Mouse (Mus musculus) hindlimb bud, embryonic 11.5 days (tissue): Measurements from ENCODE around the gene Prc1.
A peak's percentile ranks its signal among the peaks of the same experiment; 100 is the strongest.
"Not testable (repeated sequence)": the region's sequence is repeated elsewhere in the genome, so short reads cannot be mapped to it uniquely, and the experiment has no call there.

Experiments
- DNase-seq: peaks from one replicate; pipeline ENCODE4 v3.0.0-alpha.2; 2012; ENCODE audit warnings: low read depth, low spot score; ENCODE audit errors: extremely low spot score

Prc1 gene

DNA sequence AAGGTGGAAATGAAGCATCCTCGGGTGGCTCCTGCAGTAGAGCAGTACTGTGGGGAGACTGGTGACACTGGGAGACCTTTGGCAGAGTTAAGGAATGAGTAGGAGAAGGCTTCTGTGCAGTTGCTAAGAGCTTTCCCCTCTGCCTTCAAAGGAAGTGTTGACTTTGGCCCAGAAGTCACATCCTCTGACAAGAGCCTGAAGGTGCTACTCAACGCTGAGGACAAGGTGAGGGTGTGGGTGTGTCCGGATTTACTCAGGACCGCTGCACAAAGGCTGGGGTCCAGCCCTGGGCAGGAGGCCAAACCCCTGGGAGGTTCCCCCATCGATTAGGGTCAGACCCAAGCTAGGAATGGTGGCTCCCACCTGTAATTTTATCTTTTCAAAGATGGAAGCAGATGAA lies 9.9 kb upstream of the Prc1 start:
- DNase-seq, result no peak

DNA sequence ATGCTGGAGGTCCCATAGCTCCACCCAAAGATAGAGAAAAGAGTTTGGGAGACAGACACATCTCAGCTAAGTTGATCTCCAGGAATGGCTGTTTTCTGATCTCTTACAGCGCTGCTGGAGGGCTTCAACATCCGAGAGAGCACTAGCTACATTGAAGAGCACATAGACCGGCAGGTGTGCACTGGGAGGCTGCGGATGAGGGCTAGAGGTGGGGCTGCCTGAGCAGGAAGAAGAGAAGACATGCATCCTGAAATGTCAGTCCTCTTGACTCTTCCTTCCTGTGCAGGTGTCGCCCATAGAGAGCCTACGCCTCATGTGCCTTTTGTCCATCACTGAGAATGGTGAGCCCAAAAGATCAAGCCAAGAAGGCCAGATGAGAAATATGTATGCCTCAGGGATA lies 8.5 kb upstream of the Prc1 start:
- DNase-seq, result no peak

DNA sequence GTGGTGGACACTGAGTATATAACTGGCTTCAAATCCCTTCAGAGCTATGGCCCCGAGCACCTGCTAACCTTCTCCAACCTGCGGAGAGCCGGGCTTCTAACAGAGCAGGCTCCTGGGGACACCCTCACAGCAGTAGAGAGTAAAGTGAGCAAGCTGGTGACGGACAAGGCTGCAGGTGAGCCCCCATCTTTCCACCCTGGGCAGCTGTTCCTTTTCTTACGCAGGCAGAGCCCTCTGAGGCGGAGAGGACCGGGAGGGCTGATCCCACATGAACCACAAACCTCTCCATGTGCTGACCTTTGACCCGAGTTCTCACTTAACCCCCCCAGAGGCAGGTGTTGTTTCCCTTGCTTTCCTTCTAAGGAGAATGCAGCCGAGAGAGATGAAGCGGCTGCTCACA lies 6.5 kb upstream of the Prc1 start:
- no peak for DNase-seq

DNA sequence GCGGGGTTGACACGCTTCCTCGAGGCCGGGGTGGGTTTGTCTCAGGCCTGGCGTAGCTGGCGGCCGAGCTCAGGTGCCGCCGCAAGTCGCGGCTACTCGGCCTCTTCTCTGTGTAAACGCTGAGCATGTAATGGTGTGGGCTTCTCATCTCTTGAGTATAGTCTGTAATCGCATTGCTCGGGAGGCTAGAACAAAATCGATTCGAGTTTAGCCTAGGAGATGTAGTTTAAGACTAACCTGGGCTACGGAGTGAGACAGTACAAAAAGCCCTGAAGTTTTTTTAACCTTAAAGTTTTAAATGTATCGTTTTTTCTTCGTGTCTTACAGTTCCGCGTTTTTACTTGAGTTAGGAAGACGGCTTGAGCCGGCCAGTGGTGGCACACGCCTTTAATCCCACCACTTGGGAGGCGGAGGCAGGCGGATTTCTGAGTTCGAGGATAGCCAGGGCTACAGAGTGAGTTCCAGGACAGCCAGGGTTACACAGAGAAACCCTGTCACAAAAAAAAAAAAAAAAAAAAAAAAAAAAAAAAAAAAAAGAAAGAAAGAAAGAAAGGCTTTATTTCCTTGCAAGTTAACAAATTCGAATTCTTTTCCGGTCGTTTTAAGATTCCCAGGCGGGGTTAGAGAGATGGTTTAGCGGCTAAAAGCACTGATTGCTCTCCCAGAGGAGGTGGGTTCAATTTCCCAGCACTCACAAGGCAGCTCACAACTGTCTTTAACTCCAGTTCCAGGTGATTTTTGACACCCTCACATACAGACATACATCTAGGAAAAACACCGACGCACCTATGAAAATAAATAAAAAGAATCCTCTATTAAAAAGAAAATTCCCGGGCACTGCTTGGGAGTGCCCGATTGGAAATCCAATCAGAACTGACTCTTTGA lies 756 bp downstream of the Prc1 start:
- DNase-seq, result peak; percentile 26

DNA sequence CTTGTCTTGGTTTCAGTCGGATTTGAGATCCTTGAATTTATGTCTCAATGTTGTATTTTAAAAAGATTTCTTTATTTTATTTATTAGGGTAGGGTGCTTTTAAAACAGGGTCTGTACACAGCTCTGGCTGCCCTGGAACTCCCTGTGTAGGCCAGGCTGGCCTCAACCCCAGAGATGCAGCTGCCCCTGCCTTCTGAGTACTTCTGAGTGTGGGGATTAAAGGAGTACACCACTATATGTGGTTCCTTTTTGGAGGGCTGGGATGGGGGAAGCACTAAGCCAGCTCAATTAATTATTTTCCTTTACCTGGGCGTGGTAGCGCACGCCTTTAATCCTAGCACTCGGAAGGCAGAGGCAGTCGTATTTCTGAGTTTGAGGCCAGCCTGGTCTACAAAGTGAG lies 2.2 kb downstream of the Prc1 start:
- DNase-seq, result no peak

DNA sequence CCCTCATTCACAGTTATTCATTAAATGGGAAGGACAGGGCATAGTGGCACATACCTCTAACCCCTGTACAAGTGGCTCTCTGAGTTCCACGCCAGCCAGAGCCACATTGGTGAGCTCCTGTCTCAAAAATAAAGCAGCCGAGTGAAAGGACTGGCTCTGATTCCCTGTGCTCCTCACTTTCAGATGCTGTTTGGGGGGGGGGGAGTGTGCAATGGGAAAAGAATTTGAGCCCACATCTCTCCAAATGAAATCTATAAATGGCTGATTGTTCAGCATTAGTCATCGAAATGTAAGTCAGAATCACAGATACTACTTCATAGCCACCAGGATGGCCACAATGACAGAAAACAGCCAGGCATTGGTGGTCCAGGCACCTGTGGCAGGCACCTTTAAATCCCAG lies 2.8 kb downstream of the Prc1 start:
- no peak for DNase-seq

DNA sequence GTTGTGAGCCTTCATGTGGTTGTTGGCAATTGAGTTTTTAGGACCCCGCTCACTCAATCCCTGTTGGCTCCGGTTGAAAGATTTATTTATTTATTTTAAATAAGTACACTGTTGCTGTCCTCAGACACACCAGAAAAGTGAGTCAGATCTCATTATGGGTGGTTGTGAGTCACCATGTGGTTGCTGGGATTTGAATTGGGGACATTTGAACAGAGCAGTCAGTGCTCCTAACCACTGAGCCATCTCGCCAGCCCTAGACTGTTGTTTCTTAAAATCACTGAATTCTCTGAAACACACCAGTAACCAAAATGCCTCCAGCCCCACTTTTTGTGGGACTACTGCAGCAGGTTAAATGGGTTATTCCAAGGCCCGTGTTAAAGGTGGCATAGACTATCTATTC lies 4.5 kb downstream of the Prc1 start:
- no peak for DNase-seq

DNA sequence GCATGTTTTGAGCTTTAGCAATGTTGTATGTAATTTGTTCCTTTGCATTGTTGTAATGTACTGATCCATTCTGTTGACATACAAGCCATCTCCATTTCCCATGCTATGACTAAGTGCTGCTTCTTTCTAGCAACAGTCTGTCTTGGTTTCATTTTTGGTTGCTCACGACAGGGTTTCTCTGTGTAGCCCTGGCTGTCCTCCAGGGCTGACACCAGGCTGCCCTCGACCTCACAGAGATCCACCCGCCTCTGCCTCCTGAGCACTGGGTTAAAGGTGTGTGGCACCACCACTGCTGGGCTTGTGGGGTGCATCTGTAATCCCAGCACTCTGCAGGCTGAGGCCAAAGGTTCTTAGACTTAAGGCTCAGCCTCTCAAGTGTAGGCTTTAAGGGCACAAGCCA lies 5.3 kb downstream of the Prc1 start:
- no peak for DNase-seq

DNA sequence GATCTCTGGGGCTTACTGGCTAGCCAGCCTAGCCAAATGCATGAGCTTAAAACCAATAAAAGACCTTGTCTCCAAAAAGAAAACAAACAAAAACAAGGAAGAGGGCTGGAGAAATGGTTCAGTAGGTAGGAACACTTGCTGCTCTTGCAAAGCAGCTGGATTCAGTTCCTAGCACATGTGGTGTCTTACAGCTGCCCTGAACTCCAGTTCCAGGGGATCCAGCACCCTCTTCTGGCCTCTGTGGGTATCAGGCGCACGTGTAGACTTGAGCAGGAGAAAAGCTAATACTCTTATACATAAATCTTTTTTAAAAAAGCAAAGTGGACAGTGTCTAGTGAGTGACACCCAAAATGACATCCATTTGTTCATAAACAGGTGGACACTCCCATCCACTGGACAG lies 7.3 kb downstream of the Prc1 start:
- DNase-seq, result no peak

DNA sequence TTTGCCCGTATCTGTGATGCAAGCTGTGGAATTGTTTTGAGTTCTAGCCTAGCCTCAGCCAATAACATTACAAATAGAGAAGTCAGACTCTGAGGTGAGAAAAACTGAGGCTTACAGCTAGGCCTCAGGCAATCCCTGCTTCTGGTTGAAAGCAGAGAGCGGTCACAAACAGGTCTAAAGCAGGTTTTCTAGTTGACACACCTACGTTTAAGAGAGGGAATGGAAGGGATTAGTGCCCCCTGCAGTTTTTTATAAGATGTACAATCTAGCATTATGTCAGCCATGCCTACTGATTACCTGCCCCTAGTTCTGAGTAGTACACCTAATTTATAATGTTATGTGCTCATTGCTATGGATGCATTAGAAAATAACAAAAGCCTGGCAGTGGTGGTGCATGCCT lies 13.5 kb downstream of the Prc1 start:
- DNase-seq, result no peak

DNA sequence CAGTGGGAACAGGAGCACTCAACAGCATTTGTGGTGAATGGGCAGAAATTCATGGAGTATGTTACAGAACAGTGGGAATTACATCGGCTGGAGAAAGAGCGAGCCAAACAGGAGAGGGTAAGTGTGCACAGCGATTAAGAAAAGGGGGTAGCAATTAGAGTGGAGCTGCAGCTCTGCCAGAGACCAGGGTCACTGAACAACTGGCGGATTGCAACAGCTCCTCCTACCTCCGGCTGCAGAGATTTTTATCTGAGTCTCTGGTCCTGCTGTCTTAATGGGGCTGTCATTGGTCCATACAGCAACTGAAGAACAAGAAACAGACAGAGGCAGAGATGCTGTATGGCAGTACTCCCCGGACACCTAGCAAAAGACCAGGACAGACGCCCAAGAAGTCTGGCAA lies 16.5 kb downstream of the Prc1 start:
- DNase-seq, result no peak

DNA sequence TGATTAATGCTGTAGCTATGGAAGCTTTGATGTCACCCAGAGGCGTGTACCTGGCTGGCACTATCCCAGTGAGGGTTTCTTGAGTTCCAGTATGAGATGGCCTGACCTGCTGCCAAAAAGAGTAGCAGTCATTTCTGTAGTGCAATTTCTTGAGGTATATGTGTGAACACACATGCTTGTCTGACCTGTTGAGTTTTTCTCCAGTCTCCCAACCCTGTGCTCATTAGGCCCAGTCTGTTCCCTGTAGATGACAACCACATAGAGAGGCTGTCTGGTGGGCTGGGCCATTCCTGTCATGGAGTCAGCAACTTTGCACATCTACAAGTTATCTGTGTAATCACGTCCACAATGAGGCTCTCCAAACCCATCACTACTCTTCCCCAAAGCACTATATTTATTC lies 21.5 kb downstream of the Prc1 start:
- DNase-seq, result no peak

DNA sequence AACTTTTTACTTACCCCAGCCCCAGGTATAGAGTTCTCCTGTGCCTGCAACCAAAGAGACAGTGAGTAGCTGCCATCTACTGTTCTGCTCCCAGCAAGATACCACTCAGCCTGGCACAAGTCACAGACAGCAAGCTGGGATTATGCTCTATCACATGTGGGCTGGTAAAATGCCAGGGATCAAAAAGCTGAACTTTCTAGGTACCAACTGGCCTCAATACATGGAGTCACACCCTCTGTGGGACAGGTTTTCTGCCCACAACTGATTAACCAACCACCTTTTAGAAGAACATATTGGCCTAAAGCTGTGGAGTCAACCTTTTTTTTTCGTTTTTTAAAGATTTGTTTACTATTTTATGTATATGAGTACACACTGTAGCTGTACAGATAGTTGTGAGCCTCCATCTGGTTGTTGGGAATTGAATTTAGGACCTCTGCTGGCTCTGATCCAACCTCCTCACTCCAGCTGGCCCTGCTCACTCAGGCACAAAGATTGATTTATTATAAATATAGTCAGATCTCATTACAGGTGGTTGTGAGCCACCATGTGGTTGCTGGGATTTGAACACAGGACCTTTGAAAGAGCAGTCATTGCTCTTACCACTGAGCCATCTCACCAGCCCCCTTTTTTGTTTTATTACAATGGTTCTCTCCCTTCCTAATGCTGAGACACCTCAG lies 23.3 kb downstream of the Prc1 start:
- DNase-seq, result no peak

DNA sequence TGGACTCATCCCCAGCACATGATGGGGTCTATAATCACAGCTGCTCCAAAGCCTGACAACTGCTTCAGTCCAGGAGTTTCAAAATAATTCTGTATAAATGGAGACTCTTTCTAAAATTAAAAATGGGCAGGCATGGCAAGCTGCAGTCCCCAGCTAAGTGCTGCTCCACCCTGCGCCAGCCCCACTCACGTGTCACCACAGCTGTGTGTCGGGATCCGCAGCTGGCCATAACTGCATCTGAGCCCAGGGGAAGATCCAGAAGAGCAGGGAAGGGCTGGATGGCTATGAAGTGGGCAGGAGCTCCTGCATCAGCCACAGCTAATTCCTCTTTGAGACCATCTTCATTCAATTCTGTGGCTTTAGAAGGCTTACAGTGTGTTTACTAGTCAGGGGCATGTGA lies 24.4 kb downstream of the Prc1 start:
- DNase-seq, result no peak

DNA sequence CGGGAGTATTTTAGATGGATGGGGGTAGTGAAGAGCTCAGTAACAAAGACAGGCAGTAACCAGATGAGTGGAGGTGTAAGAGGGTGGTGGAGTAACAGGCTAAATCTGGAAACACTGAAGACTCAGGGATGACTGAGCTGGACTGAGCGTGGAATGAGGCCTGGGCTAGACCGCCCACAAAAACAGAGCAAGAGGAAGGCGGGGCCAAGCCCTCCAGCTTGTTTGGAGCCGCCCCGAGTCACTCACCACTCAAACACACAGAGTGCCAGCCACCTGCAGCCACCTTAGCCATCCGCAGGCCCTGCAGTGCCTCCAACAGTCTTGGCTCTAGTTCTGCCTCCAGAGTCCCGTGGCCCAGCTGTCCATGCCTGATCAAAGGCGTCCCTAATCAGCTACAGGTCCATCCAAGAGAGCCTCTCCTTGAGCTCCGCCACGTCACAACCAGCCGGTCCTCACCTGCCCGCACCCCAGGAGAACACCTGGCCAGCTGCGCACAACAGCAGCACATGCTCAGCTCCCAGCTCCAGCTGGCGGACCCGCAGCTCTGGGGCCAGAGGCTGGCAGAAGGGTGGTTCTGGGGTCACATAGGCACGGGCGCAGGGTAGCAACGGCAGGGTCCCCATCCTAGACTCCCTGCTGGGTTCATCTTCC lies 25.7 kb downstream of the Prc1 start:
- DNase-seq, result no peak

DNA sequence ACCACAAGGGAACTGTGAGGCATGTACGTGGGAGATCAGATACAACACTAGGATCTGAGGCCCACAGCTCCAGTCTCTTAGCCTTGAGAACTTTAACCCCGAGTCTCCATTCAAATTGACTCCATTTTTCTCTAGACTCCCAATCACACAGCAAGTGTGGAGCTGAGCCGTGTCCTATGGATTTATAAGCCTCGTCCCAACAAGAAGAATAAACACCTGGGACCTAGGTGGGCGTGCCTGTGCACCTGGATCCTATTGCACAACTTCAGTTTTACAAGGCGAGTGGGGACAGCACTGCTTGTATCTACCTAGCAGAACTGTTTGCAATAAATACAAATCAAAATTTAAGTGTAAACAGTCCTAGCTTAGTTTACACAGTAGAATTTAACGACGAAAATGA lies 29.1 kb downstream of the Prc1 start:
- DNase-seq, result no peak

DNA sequence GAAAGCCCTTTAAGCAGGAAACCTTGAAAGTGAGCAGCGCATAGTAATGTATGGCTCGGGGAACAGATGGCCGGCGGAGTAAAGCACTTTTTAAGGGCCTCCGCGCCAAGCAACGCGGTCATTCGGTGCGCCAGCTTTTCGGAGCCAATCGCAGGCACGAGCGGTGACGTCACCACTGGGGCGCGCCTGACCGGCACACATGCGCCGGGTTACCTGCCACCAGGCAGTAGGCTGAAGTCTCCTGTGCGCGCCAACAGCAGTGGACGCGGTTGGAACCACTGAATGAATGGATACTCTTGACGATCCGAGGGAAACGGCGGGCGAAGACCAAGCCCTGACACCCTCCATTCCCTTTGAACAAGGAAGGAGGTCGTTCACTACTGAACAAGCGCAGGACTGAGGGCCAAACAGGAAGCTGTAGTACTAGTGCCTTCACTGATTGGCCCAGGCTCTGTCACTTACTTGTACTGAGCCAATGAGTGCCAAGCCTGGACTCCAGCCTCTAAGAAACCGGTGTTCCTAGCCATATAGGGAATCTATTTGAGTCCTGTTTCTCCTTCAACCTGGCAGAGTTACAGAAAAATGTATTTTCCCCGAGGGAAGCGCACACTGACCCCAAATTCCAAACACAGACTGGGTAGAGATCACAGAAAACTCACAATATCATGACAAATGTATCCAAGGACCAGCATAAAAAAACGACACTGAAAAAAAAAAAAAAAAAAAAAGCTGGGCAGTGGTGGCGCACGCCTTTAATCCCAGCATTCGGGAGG lies 30.0 kb downstream of the Prc1 start, which contains the start of gene Rccd1:
Gene Rccd1, minus strand, starts transcription at position 412 of the 773 bp plus-strand sequence.
- peak; percentile 87 for DNase-seq

DNA sequence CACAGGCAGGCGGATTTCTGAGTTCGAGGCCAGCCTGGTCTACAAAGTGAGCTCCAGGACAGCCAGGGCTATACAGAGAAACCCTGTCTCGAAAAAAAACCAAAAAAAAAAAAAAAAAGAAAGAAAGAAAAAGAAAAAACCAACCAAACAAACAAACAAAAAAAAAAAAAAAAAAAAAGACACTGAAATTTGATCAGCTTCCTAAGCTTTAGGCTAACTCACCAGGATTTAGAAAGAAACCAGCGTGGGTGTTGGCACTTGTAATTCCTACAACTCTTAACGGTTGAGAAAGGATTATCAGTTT lies 30.5 kb downstream of the Prc1 start:
- DNase-seq, result not testable (repeated sequence)

DNA sequence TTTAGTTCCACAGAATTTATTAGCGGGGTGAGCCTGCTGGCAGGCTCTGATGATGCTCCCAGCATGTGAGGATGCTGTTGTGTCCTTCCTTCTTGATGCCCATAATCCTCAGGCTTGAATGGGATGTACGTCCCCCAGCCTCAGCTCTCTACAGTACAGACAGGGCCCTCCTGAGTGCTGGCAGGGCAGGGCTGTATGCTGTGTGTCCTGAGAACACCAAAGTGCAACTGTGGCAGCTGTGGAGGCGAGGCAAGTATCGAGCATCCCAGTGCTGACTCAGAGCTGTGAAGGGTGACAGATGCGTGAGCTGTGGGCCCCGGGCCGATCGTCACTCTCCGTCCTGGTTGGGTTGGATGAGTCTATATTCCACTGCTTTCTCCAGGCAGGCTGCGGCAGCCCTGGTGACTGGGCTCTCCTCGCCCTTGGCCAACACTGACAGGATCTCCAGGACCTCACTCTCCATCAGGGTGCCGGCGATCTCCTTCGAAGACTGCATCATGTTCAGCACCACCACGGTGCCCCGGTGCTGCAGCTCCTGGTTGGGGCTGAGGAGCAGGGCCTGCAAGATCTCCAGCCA lies 31.1 kb downstream of the Prc1 start:
- DNase-seq, result no peak

DNA sequence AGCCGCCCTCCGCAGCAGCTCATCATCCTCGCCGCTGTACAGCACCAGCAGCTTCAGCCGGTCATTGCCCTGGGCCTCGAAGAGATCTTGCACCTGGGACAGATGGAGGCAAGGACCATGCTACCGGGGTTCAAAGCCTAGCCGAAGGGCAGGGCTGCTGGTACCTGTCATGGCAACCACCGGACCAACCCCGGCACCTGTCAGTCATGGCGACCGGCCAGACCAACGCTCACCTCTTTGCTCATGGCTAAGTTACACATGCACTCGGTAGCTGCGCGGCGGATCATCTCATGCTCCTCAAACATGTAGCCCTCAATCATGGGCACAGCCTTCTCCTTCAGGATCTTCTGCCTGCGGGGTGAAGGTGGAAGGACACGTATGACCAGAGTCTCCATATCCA lies 31.8 kb downstream of the Prc1 start:
- DNase-seq, result no peak

DNA sequence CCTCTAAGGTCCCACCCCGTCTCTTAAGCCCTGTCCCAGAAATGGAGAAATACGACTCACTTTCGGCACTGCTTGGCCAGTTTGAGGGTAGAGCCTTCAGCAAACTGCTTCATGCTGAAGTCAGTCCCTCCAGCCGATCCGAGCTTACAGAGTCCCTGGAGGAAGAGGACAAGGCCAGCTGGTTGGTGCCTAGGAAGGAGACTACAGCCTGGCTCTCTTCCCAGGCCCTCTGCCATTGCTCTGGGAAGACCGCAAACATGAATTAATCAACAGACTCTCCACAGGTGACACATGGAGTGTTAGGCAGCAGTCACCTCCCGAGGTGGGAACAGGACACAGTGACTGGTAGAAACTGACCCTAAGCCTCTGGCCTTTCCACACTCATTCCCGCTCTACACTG lies 36.0 kb downstream of the Prc1 start:
- no peak for DNase-seq
